Mouse (Mus musculus): ENCODE results near the gene Prdm10.

DNA sequence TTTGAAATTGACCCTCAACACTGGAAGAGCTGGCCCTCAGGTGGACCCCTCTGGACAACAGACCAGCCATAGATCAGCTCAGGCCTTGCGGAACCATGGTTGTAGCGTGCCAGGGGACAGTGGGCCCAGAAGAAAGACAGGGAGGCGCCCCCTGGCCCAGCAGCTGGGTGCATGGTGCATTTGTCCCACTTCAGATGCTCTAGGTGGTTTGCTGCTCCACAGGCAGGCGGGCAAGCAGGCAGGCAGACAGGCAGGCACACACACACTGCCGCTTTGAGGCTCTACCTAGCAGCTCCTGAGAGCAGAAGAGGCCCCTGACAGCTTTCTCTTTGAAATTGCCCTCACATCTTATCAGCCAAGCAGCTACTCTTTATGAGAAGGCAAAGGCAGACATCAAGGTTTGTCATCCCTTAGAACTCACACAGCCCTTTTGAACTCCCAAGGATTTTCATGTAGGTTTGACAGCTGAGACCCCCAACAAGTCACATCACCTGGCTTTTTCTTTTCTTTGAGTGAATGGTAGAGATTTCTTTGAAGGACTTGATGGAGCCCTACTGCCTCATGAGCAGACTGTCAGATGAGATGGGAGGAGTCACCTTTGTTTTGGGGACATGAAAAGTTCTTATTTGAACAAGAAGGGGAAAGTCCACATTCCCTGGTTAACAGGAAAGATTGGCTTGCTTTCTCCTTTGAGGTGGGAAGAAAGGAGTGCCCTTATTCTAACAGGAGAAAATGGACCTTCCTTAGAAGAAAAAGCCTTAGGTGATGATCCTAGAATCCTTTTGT, 21.4 kb downstream of the Prdm10 start:
- TF ChIP-seq CTCF (IDR thresholded peaks at IDR 0.05) (no peak), EP300 (IDR thresholded peaks at IDR 0.05) (no peak)
